Mouse (Mus musculus) liver, postnatal 0 days (tissue): Measurements from ENCODE around the gene Hoxb6.

ENCODE experiments used
- CTCF ChIP-seq: sonication (generic); IDR thresholded peaks from 2 replicates; pipeline ENCODE4 v1.5.1; 2016; ENCODE audit warnings: antibody characterized with exemption, low read depth
- EP300 ChIP-seq: IDR thresholded peaks from 2 replicates; pipeline ENCODE4 v1.6.1; 2016; ENCODE audit warnings: antibody characterized with exemption, low read depth, mild to moderate bottlenecking

DNA sequence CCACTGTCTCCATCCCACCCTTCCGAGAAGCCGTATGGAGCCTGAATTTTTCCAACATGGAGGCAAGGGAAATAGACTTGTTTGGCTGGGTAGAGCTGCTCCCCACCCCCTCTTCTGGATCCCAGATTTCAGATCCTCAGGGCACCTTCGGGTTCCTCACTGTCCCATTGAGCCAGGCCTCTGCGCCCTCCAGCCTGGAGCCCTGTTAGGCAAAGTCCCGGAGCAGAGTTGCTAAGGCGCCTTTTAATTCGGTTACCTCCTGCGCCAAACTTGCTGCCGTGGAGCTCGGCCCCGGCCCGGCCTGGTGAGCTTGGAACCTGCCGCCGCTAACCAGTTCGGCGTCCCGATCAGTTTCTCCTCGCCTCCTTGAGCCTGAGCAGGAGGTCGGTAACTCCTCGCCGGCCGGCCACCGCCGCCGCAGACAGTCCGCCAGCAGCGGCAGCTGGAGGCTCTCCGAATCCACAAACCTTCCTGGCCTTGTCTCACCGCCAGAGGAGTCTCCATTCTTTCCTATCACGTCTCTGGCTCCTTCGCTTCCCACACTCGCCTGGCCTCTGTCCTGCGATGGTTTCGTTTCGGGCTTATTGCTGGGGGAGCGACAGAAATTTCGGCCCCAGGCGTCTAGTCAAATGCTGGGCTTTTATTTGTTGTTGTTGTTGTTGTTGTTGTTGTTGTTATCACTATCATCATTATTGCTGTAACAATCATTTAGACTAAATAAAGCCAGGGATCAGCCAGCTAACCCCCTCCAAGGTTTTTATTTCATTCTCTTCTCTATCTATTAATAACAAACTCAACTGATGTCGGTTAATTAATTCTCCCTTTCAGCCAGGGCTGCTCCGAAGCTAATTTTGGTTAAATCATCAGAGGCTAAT is 49.7 kb downstream of the Hoxb6 start:
- TF ChIP-seq CTCF (no peak), EP300 (no peak)
